Mouse (Mus musculus): Measurements from ENCODE around the gene Unk.

Unk gene

DNA sequence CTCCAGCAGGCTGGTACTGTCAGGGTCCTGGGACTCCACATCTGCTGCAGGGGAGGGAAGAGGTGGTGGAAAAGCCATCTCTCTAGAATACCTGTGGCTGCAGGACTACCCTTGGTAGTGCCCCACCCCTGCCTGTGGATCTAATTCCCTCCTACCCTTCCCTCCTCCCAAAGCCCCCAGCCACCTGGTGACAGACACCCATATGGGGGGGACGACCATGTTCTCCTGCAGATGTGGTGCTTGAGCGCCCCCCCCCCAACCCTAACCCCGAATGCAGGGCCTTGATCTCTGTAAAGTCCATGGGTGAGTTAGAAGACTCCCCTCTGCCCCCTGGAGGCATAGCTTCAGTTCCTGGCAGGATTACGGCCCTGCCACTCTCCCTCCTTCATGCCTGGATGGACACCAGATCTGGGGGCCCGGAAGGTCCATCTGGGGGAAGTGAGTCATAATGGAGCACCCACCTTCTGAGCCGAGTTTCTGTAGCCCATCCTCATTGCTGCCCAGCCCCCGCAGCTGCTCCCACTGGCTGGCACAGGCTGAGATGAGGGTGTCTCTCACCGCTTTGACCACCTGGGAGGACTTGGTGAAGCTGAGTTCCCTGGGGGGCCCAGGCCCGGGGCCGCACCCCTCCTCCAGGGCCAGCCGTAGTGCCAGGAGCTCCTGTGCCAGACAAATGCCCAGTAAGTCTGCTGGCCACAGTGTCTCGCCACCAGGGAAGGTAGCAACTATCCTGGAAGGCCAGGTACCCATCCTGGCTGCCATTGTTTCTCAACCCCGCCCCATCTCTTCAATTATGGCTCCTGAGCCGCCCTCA lies 77.0 kb downstream of the Unk start:
- in situ Hi-C loops (cut with MboI, MseI): no loop called here

DNA sequence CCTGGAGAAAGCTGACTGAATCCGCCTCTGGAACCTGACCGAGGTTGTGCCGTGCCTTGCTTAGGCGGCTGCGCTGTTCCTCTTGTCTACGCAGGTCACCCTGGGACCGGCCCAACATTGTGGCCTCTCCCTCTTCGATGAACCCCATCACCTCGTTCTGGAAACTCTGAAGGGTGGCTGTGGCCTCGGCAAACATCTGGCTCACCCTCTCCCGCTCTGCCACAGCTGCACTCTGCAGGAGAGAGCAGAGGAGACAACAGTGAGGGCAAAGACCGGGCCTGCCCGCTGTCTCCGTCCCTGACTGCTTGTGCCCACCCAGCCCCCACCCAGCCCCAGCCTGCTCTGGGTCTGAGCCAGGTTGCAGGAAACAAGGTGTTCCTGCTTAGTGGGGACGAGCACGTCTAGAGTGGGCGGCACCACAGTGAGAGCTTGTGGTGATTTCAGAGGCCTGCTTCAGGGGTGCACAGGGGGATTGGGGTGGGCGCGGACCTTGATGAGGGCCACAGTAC lies 77.7 kb downstream of the Unk start:
- in situ Hi-C loops (cut with MboI, MseI): no loop called here

DNA sequence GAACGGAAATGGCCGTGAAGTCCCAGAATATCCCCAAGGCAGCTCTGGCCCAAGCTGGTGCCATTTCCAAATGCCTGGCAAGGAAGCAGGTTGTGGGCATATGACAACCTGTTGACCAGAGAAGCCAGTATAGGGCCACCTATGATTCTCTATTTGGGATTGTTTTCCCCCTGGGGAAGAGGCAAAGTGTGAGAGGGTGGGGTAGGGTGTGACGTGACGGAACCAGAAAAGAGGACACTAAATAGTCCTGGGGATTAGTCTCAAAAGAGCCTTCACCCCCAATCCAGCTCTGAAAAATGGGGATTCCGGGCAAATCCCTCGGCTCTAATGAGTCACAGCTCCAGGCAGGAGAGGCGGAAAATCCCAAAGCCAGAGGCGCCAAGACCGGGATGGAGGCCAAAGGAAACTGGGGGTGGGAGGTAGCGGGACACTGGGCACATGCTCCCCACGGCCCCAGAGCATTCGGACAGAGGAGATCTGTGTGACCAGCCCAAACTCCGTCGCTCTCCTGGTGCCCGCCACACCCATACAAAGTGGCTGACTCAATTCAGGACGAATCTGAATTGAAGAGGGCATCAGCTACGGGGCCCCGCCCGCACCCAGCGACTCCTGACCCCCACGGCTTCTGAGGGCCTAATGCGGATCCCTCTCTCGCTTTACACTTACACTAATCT lies 78.5 kb downstream of the Unk start:
- in situ Hi-C loops (cut with MboI, MseI): no loop called here

DNA sequence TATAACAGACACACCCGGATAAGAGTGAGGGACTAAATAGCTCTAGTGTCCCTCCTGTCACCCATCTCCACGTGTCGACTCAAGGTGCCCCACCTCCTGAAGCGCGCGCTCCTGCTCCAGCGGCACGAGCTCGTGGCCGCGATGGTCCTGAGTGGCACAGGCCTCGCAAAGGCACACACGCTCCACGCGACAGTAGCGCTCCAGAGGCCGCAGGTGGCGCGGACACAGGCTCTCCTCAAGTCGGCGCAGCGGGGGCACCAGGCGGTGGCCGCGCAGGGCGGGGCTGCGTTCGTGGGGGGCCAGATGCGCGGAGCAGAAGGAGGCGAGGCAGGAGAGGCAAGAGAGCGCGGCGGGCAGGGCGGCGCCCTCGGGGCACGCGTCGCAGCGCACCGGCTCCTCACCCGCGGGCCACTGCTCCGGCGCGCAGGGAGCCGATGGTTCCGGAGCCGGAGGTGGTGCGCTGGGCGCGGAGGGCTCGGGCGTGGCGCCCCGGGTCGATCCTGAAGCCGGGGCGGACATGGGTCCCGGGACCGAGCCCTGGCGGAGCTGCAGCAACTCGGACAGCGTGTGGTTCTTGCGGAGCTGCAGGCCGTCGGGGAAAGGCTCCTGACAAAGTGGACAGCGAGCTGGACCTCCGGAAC lies 79.4 kb downstream of the Unk start:
- in situ Hi-C loops (cut with MboI, MseI): no loop called here

DNA sequence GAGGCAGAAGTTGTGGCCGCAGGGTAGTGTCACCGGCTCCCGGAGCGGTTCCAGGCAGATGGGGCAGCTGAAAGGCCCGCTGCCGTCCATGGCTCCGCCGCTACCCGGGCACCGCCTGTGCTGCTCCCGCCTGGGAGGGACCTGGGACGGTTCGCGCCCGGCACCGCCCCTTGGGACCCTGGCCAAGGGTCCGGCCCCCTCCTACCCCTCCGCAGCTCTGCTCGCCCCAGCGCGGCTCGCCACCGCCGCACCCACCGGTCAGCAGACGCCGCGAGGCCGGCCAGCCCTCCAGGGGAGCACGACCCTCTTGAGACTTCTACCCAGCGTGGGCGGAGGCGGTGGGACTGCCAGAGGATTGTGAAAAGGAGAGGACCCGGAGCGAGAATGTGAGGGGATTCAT lies 80.0 kb downstream of the Unk start:
- in situ Hi-C loops (cut with MboI, MseI): no loop called here

DNA sequence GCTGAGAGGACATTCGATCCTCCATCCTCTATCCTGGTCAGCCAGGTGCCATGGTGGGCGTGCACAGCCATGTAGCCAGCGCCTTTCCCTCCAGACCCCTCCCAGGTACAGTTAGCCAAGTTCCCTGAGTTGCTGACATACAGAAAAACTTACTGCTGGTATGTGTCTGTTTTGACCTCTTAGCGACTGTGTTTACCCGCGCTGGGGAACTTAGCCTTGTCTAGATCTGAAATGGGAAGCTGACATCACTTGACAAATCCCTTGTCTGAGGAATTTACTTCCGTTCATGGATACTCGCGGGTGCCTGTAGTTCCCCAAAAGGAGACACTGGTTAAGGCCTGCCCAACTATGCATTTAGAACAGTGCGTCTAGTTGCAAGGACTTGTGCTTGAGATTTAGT lies 80.4 kb downstream of the Unk start:
- in situ Hi-C loops (cut with MboI, MseI): no loop called here

All from T-helper 1 cell (primary cell).